Mouse (Mus musculus) T-helper 2 cell (primary cell): ENCODE results near the gene Adora2a.
"Not testable (repeated sequence)": the region's sequence is repeated elsewhere in the genome, so short reads cannot be mapped to it uniquely, and the experiment has no call there.

Experiments used
- in situ Hi-C: fragments of 300-600 bp; cut with MboI, MseI; formaldehyde crosslinking; loops from one replicate; pipeline ENCODE4 v1.15.1; 2025; ENCODE audit warnings: high pct_unique_total_duplicates

The Adora2a gene

GRCm38 (mm10) chr10:75345265-75345664 is 28.6 kb downstream of the Adora2a start:
- in situ Hi-C loops = no loop called here

- in situ Hi-C loops = no loop called here
Measured at GRCm38 (mm10) chr10:75350564-75350963, 33.9 kb downstream of the Adora2a start.

DNA sequence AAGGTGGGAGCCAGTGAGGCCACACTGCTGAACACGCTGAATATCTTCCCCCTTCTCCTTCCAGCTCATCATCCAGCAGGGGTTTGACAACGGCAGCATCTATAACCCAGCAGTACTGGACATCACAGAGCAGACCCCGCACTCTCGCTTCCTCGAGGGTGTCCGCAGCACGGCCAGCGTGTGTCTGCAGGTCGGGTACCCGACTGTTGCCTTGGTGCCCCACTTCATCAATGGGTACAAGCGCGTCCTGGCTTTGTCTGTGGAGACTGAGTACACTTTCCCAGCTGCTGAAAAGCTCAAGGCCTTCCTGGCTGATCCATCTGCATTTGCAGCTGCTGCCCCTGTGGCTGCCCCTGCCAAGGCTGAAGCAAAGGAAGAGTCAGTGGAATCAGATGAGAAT is 35.9 kb downstream of the Adora2a start:
- in situ Hi-C loops = no loop called here

- in situ Hi-C loops = not testable (repeated sequence)
Measured at GRCm38 (mm10) chr10:75353838-75354241, 37.2 kb downstream of the Adora2a start.

DNA sequence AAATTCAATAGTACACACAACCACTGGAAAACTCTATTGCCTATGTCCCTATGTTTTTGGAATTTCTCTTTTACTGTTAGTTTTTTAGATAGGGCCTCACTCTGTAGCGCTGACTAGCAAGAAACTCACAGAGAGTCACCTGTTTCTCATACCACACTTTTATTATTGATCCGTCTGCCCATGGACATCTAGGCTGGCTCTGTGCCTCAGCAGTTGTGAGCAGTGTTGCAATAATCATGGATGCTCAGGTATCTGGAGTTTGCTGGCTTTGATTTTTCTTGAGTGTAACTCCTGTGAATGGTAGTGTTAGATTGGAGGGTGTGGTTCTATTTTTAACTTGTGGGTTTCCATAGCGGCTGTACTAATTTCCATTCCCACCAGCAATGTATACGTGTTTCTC is 38.7 kb downstream of the Adora2a start:
- in situ Hi-C loops = no loop called here

DNA sequence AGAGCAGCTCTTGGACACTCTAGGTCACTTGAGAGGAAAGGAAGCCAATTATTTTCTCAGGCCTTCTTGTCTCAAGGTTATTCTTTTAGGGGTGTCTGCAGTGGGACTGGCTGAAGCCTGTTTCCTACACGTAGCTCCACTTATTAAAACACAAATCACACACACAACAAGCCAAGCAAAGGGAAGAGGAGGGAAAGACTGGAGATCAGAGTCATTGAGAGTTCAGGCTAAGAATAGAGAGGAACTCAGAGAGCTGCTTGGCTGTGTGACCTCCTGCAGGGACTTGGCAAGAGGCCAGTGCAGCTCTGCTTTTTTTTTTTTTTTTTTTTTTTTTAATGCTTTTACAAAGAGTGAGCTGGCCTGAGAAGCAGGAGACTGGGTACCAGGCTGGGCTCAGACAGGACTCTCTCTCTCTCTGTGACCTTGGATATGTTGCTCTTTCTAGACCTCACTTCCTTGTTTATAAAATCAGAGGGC is 47.6 kb downstream of the Adora2a start:
- in situ Hi-C loops = not testable (repeated sequence)

DNA sequence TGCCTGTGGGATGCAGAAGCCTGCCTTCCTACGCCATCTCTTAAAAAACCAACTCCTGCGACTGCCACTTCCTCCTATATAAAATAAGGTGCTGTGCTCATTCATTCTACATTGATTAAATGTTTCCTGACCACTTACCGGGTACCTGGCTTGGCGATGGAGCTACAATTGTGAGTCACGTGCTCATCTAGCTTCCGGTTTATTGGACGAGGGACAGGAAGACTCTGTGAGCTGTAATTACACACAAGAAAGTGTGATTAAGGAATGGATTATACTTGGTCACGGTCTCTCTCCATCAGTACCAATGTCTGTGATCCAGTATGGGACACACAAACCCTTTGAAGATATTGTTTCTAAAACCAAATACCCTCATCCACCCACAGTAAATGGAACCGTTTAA is 48.1 kb downstream of the Adora2a start:
- in situ Hi-C loops = no loop called here

DNA sequence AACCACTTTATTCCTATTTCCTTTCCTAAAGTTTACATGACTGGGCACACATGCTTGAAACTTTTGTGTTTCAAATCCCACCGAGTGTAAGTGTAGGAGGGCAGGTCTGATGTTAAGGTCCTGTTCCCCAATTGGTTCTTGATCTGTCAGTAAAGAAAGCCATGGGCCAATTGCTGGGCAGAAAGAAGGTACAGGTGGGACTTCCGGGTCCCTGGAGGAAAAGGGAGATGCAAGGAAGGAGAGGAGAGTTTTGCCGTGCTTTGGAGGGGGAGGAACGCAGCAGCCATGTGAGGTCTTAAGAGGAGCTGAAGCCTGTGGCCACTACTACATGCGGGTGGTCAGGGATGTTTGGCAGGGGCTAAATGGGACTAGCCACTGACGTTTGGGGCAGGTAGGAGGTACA is 48.6 kb downstream of the Adora2a start:
- in situ Hi-C loops = no loop called here

- in situ Hi-C loops = loop anchor here (5.0 kb wide), 1 partner anchor 83 kb away; no protein-coding TSS in a partner anchor
Measured at GRCm38 (mm10) chr10:75373655-75374351, 57.1 kb downstream of the Adora2a start.

GRCm38 (mm10) chr10:75378688-75379087 is 62.0 kb downstream of the Adora2a start:
- in situ Hi-C loops = no loop called here
